Mouse (Mus musculus) MEL (cell line): ENCODE data around the gene Tnik. TPM values are rescaled to one million over a fixed set of nuclear protein-coding genes. Genes with fewer than 3 reads are reported as not detected.

Source experiments
- DNase-seq: peaks from one replicate; pipeline ENCODE4 v3.0.0; 2011; ENCODE audit warnings: low read depth, low spot score
- H3K27ac ChIP-seq: 2 replicates; pipeline ENCODE4 v1.5.1; 2012; ENCODE audit warnings: low read depth, mild to moderate bottlenecking, control low read depth, low read length, moderate library complexity; ENCODE audit not compliant: control insufficient read depth
- H3K27me3 ChIP-seq, 2 experiments: fragments of 150-350 bp in 1 of 2; sonication (generic) in 1 of 2; 2 replicates each; pipeline ENCODE4 v1.6.1; 2012; ENCODE audit warnings: low read length in 2 of 2, mild to moderate bottlenecking in 2 of 2, improper control_type of control experiment in 1 of 2, moderate library complexity in 1 of 2; ENCODE audit not compliant: insufficient read depth in 2 of 2, control insufficient read depth in 1 of 2
- H3K36me3 ChIP-seq, 2 experiments: 2 replicates each; pipeline ENCODE4 v1.6.1; 2012 to 2014; ENCODE audit warnings: low read length in 2 of 2, improper control_type of control experiment in 1 of 2, inconsistent platforms in 1 of 2, mild to moderate bottlenecking in 1 of 2; ENCODE audit not compliant: insufficient read depth in 2 of 2, control insufficient read depth in 1 of 2
- H3K4me1 ChIP-seq, 2 experiments: fragments of 150-350 bp in 1 of 2; sonication (generic) in 1 of 2; 2 replicates each; pipeline ENCODE4 v1.6.1; 2012; ENCODE audit warnings: low read length in 2 of 2, improper control_type of control experiment in 1 of 2, mild to moderate bottlenecking in 1 of 2; ENCODE audit not compliant: insufficient read depth in 2 of 2, control insufficient read depth in 1 of 2
- H3K4me3 ChIP-seq, 2 experiments: fragments of 150-350 bp in 1 of 2; sonication (generic) in 1 of 2; 2 replicates each; pipeline ENCODE4 v1.5.1; 2012; ENCODE audit warnings: low read depth in 2 of 2, low read length in 2 of 2, mild to moderate bottlenecking in 2 of 2, moderate library complexity in 2 of 2, control low read depth in 1 of 2, improper control_type of control experiment in 1 of 2; ENCODE audit not compliant: control insufficient read depth in 1 of 2, insufficient read depth in 1 of 2
- H3K79me2 ChIP-seq: 2 replicates; pipeline ENCODE4 v1.6.1; 2012; ENCODE audit warnings: mild to moderate bottlenecking, low read length, moderate library complexity; ENCODE audit not compliant: control insufficient read depth, poor library complexity, insufficient read depth
- H3K9ac ChIP-seq: 2 replicates; pipeline ENCODE4 v1.6.1; 2012; ENCODE audit warnings: low read depth, mild to moderate bottlenecking, control low read depth, low read length, moderate library complexity; ENCODE audit not compliant: control insufficient read depth, poor library complexity, severe bottlenecking
- H3K9me3 ChIP-seq: fragments of 150-350 bp; sonication (generic); replicated peaks from 2 replicates; pipeline ENCODE4 v1.6.1; 2012; ENCODE audit warnings: mild to moderate bottlenecking, low read length, improper control_type of control experiment, moderate library complexity; ENCODE audit not compliant: insufficient read depth
- CHD1 ChIP-seq: IDR thresholded peaks from 2 replicates; pipeline ENCODE4 v1.6.1; 2012; ENCODE audit warnings: low read depth, mild to moderate bottlenecking, inconsistent platforms, low read length, improper control_type of control experiment
- CTCF ChIP-seq, 3 experiments: IDR thresholded peaks in 2 of 3; conservative IDR thresholded peaks in 1 of 3; 2 replicates each; pipeline ENCODE4 v1.5.1; 2011 to 2012; ENCODE audit warnings: low read length in 3 of 3, low read depth in 2 of 3, mild to moderate bottlenecking in 2 of 3, improper control_type of control experiment in 1 of 3, inconsistent platforms in 1 of 3, mixed read lengths in 1 of 3, moderate library complexity in 1 of 3; ENCODE audit not compliant: control insufficient read depth in 1 of 3, insufficient read depth in 1 of 3, poor library complexity in 1 of 3, severe bottlenecking in 1 of 3
- E2F4 ChIP-seq: IDR thresholded peaks from 2 replicates; pipeline ENCODE4 v1.6.1; 2011; ENCODE audit warnings: low read depth, low read length, improper control_type of control experiment, borderline replicate concordance
- ELF1 ChIP-seq: IDR thresholded peaks from 2 replicates; pipeline ENCODE4 v1.6.1; 2014; ENCODE audit warnings: low read depth, mild to moderate bottlenecking, inconsistent platforms, low read length, improper control_type of control experiment, moderate library complexity
- EP300 ChIP-seq, 2 experiments: IDR thresholded peaks; 2 replicates each; pipeline ENCODE4 v1.6.1; 2011; ENCODE audit warnings: improper control_type of control experiment in 2 of 2, low read length in 2 of 2, low read depth in 1 of 2, mild to moderate bottlenecking in 1 of 2
- GATA1 ChIP-seq: IDR thresholded peaks from 2 replicates; pipeline ENCODE4 v1.6.1; 2011; ENCODE audit warnings: low read depth, low read length, improper control_type of control experiment
- HCFC1 ChIP-seq: IDR thresholded peaks from 2 replicates; pipeline ENCODE4 v1.6.1; 2012; ENCODE audit warnings: low read depth, mild to moderate bottlenecking, inconsistent platforms, low read length, improper control_type of control experiment, moderate library complexity
- JUND ChIP-seq: IDR thresholded peaks from 2 replicates; pipeline ENCODE4 v1.6.1; 2011; ENCODE audit warnings: low read depth, mild to moderate bottlenecking, improper control_type of control experiment, low read length
- KAT2A ChIP-seq: conservative IDR thresholded peaks from 2 replicates; pipeline ENCODE4 v1.6.1; 2012; ENCODE audit warnings: low read depth, low read length, improper control_type of control experiment, inconsistent platforms
- MAX ChIP-seq: IDR thresholded peaks from 2 replicates; pipeline ENCODE4 v1.6.1; 2011; ENCODE audit warnings: low read length, improper control_type of control experiment
- MEF2A ChIP-seq: IDR thresholded peaks from 2 replicates; pipeline ENCODE4 v1.6.1; 2014; ENCODE audit warnings: low read depth, mild to moderate bottlenecking, inconsistent platforms, low read length, improper control_type of control experiment; ENCODE audit not compliant: poor library complexity, insufficient replicate concordance, severe bottlenecking; ENCODE audit errors: extremely low read depth
- MYC ChIP-seq: IDR thresholded peaks from 2 replicates; pipeline ENCODE4 v1.6.1; 2011; ENCODE audit warnings: low read depth, mild to moderate bottlenecking, low read length, improper control_type of control experiment, moderate library complexity
- NELFE ChIP-seq: IDR thresholded peaks from 2 replicates; pipeline ENCODE4 v1.6.1; 2011; ENCODE audit warnings: low read depth, low read length, improper control_type of control experiment
- POLR2A ChIP-seq, 2 experiments: IDR thresholded peaks; 2 replicates each; pipeline ENCODE4 v1.6.1; 2011 to 2012; ENCODE audit warnings: low read length in 2 of 2, mild to moderate bottlenecking in 2 of 2, control low read depth in 1 of 2, improper control_type of control experiment in 1 of 2, low read depth in 1 of 2, moderate library complexity in 1 of 2; ENCODE audit not compliant: control insufficient read depth in 1 of 2, insufficient read depth in 1 of 2, poor library complexity in 1 of 2
- POLR2AphosphoS2 ChIP-seq: IDR thresholded peaks from 2 replicates; pipeline ENCODE4 v1.6.1; 2011; ENCODE audit warnings: low read length, improper control_type of control experiment
- RAD21 ChIP-seq: IDR thresholded peaks from 2 replicates; pipeline ENCODE4 v1.6.1; 2011; ENCODE audit warnings: mild to moderate bottlenecking, low read depth, low read length, improper control_type of control experiment
- SIN3A ChIP-seq: IDR thresholded peaks from 2 replicates; pipeline ENCODE4 v1.6.1; 2012; ENCODE audit warnings: low read length, improper control_type of control experiment, inconsistent platforms
- SMC3 ChIP-seq: IDR thresholded peaks from 2 replicates; pipeline ENCODE4 v1.6.1; 2011; ENCODE audit warnings: low read depth, low read length, improper control_type of control experiment
- TBP ChIP-seq: IDR thresholded peaks from 2 replicates; pipeline ENCODE4 v1.8.0; 2011; ENCODE audit warnings: low read depth, low read length, improper control_type of control experiment
- TCF12 ChIP-seq: IDR thresholded peaks from 2 replicates; pipeline ENCODE4 v1.6.1; 2014; ENCODE audit warnings: low read depth, mild to moderate bottlenecking, inconsistent platforms, low read length, improper control_type of control experiment, moderate library complexity
- UBTF ChIP-seq: IDR thresholded peaks from 2 replicates; pipeline ENCODE4 v1.6.1; 2012; ENCODE audit warnings: low read depth, mild to moderate bottlenecking, inconsistent platforms, low read length, improper control_type of control experiment, moderate library complexity, borderline replicate concordance; ENCODE audit not compliant: insufficient read depth
- USF2 ChIP-seq, 2 experiments: IDR thresholded peaks; 2 replicates each; pipeline ENCODE4 v1.6.1; 2011 to 2012; ENCODE audit warnings: improper control_type of control experiment in 2 of 2, low read length in 2 of 2, borderline replicate concordance in 1 of 2, inconsistent platforms in 1 of 2, low read depth in 1 of 2, mild to moderate bottlenecking in 1 of 2; ENCODE audit not compliant: insufficient read depth in 1 of 2
- ZC3H11A ChIP-seq: IDR thresholded peaks from 2 replicates; pipeline ENCODE4 v1.6.1; 2012; ENCODE audit warnings: low read depth, mild to moderate bottlenecking, inconsistent platforms, low read length, improper control_type of control experiment
- ZKSCAN1 ChIP-seq: IDR thresholded peaks from 2 replicates; pipeline ENCODE4 v1.6.1; 2012; ENCODE audit warnings: low read depth, mild to moderate bottlenecking, inconsistent platforms, low read length, improper control_type of control experiment, moderate library complexity
- ZNF384 ChIP-seq: IDR thresholded peaks from 2 replicates; pipeline ENCODE4 v1.6.1; 2012; ENCODE audit warnings: low read depth, mild to moderate bottlenecking, inconsistent platforms, low read length, improper control_type of control experiment
- polyA plus RNA-seq, 2 experiments: library from polyadenylated mRNA; stranded (reverse) in 1 of 2; unstranded in 1 of 2; fragments of >175 nt in 1 of 2; fragments of >200 nt in 1 of 2; gene quantifications; 2 replicates each; pipeline versions ENCODE4 v1.2.1 to v1.2.4; 2012; ENCODE audit warnings: low replicate concordance in 2 of 2, low read depth in 1 of 2; ENCODE audit not compliant: insufficient read length in 2 of 2, insufficient read depth in 1 of 2, missing spikeins in 1 of 2
- total RNA-seq: library from RNA; depleted of rRNA; stranded (reverse); fragments of 300-350 nt; gene quantifications from 2 replicates; pipeline ENCODE4 v1.2.3, GENCODE M21; 2012

Gene Tnik
- total and polyA plus RNA-seq, 3 experiments = 9.9 to 78.4 (median 13.6) TPM

- Histone ChIP-seq H3K4me1 (no peaks in the 10 kb centered on the region), H3K36me3 (no peaks in the 10 kb centered on the region), H3K27me3 (no peaks in the 10 kb centered on the region), H3K9me3 (no peaks in the 10 kb centered on the region), H3K4me3 (no peak overlapping the region), H3K79me2 (no peaks in the 10 kb centered on the region), H3K9ac (no peak overlapping the region), H3K27ac (no peak overlapping the region)
- DNase-seq = no peak
- TF ChIP-seq USF2 (IDR thresholded peaks at IDR 0.05; ENCODE audit: borderline replicate concordance in 1 of 2, insufficient read depth in 1 of 2, low read depth in 1 of 2, low read length in 2 of 2) = no peak
- TF ChIP-seq E2F4 = no peak
- TF ChIP-seq EP300 (IDR thresholded peaks at IDR 0.05; ENCODE audit: low read depth in 1 of 2, low read length in 2 of 2) = no peak
- no peak for TF ChIP-seq GATA1
- no peak for TF ChIP-seq RAD21
- no peak for TF ChIP-seq ZC3H11A
- no peak for TF ChIP-seq NELFE
- no peak for TF ChIP-seq SMC3
- TF ChIP-seq TCF12 = no peak
- no peak for TF ChIP-seq JUND
- TF ChIP-seq POLR2AphosphoS2 = no peak
- TF ChIP-seq MAX = no peak
- TF ChIP-seq UBTF = no peak
- TF ChIP-seq CTCF (IDR thresholded peaks at IDR 0.05 in 2 of 3, conservative IDR thresholded peaks at IDR 0.05 in 1 of 3; ENCODE audit: control insufficient read depth in 1 of 3, insufficient read depth in 1 of 3, low read depth in 2 of 3, low read length in 3 of 3, poor library complexity in 1 of 3, severe bottlenecking in 1 of 3) = no peak
Observed at GRCm38 (mm10) chr3:28345446-28345845, 82.4 kb downstream of the Tnik start.

- H3K27ac ChIP-seq = no peak overlapping the region
- TF ChIP-seq MEF2A (no peak), POLR2AphosphoS2 (no peak), MYC (no peak)
- H3K4me3 ChIP-seq = no peak overlapping the region
- H3K9me3 ChIP-seq = no peaks in the 10 kb centered on the region
- no peak overlapping the region for H3K9ac ChIP-seq
- no peaks in the 10 kb centered on the region for H3K36me3 ChIP-seq
- no peak for DNase-seq
- H3K4me1 ChIP-seq = no peaks in the 10 kb centered on the region
- H3K27me3 ChIP-seq = no peaks in the 10 kb centered on the region
- no peaks in the 10 kb centered on the region for H3K79me2 ChIP-seq
Observed at GRCm38 (mm10) chr3:28345961-28346360, 82.9 kb downstream of the Tnik start.

GRCm38 (mm10) chr3:28346476-28346875, 83.5 kb downstream of the Tnik start:
- Histone ChIP-seq H3K27ac (no peak overlapping the region), H3K4me3 (no peak overlapping the region), H3K9ac (no peak overlapping the region), H3K36me3 (no peaks in the 10 kb centered on the region), H3K27me3 (no peaks in the 10 kb centered on the region), H3K4me1 (no peaks in the 10 kb centered on the region), H3K9me3 (no peaks in the 10 kb centered on the region), H3K79me2 (no peaks in the 10 kb centered on the region)
- TF ChIP-seq TCF12 (no peak), ZC3H11A (no peak), TBP (no peak), SIN3A (no peak), ELF1 (no peak), ZNF384 (no peak), CHD1 (no peak), JUND (no peak), KAT2A (no peak), POLR2A (IDR thresholded peaks at IDR 0.05; ENCODE audit: control insufficient read depth in 1 of 2, insufficient read depth in 1 of 2, low read depth in 1 of 2, low read length in 2 of 2, poor library complexity in 1 of 2) (no peak), ZKSCAN1 (no peak), NELFE (no peak), HCFC1 (no peak)
- no peak for DNase-seq
